Mouse (Mus musculus) lung, adult 2 months (tissue): Measurements from ENCODE around the gene Adgrf5.

Experiments used
- CTCF ChIP-seq: fragments of 200-500 bp; IDR thresholded peaks from 2 replicates; pipeline ENCODE4 v1.5.1; 2011; ENCODE audit warnings: mild to moderate bottlenecking, low read length, control low read depth; ENCODE audit not compliant: insufficient read depth
- POLR2A ChIP-seq: fragments of 200-500 bp; IDR thresholded peaks from 2 replicates; pipeline ENCODE4 v1.6.1; 2011; ENCODE audit warnings: low read depth, mild to moderate bottlenecking, control low read depth, low read length, borderline replicate concordance; ENCODE audit errors: extremely low read depth

DNA sequence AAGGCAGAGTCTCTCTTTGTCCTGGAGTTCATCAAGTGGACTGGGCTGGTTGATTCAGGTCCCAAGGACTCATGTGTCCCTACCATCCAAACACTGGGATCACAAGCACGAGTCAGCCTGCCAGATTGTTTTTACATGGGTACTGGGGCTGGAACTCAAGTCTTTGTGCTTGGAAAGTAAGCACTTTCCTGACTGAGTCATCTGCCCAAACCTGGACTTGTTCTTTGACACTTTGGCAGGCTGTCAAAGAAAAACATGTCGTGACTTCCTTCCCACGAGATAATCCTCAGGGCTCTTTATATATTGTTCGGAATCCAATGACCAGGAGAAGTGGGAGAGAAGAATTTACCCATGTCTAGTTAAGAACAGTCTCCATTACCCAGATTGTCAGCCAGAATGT lies 137.3 kb downstream of the Adgrf5 start:
- no peak for TF ChIP-seq POLR2A
- TF ChIP-seq CTCF = no peak
